Mouse (Mus musculus) liver, postnatal 0 days (tissue): ENCODE measurements at regions not wholly inside any gene's neighbourhood (a gene's known extent, or its start where the extent isn't known, plus 50 kb on each side); places are given as distances from the start of the nearest gene placed in this dataset. TPM values are rescaled to one million over a fixed set of nuclear protein-coding genes. Genes with fewer than 3 reads are reported as not detected.

Experiments used
- ATAC-seq: fragments of 200-750 bp; cut with Nextera tagmentation; 2 replicates; pipeline ENCODE4 v1.8.0; 2017; ENCODE audit warnings: mild to moderate bottlenecking, moderate library complexity
- DNase-seq: peaks from one replicate; pipeline ENCODE4 v3.0.0-alpha.2; 2016
- H3K27ac ChIP-seq: fragments of 300-500 bp; sonication (generic); 2 replicates; pipeline ENCODE4 v1.5.1; 2014; ENCODE audit warnings: antibody characterized with exemption, moderate library complexity, mild to moderate bottlenecking, low read depth
- H3K27me3 ChIP-seq: fragments of 300-500 bp; sonication (generic); 2 replicates; pipeline ENCODE4 v1.6.1; 2014; ENCODE audit warnings: low read length, control low read depth, mixed read lengths; ENCODE audit not compliant: insufficient read depth
- H3K36me3 ChIP-seq: fragments of 300-500 bp; sonication (generic); replicated peaks from 2 replicates; pipeline ENCODE4 v1.6.1; 2014; ENCODE audit warnings: mild to moderate bottlenecking, control low read depth, low read length, moderate library complexity, mixed read lengths; ENCODE audit not compliant: insufficient read depth
- H3K4me1 ChIP-seq: fragments of 300-500 bp; sonication (generic); 2 replicates; pipeline ENCODE4 v1.6.1; 2014; ENCODE audit warnings: antibody characterized with exemption, mild to moderate bottlenecking, control low read depth; ENCODE audit not compliant: insufficient read depth
- H3K4me2 ChIP-seq: fragments of 300-500 bp; sonication (generic); 2 replicates; pipeline ENCODE4 v1.6.1; 2014; ENCODE audit warnings: low read depth, mild to moderate bottlenecking, low read length, moderate library complexity, mixed read lengths
- H3K4me3 ChIP-seq: fragments of 300-500 bp; sonication (generic); 2 replicates; pipeline ENCODE4 v1.5.1; 2014; ENCODE audit warnings: low read depth, low read length
- H3K9ac ChIP-seq: fragments of 300-500 bp; sonication (generic); replicated peaks from 2 replicates; pipeline ENCODE4 v1.6.1; 2014; ENCODE audit warnings: mild to moderate bottlenecking, moderate library complexity
- H3K9me3 ChIP-seq: fragments of 300-500 bp; sonication (generic); 2 replicates; pipeline ENCODE4 v1.6.1; 2016; ENCODE audit warnings: mild to moderate bottlenecking, control low read depth, low read length, mixed read lengths
- CTCF ChIP-seq: sonication (generic); IDR thresholded peaks from 2 replicates; pipeline ENCODE4 v1.5.1; 2016; ENCODE audit warnings: antibody characterized with exemption, low read depth
- EP300 ChIP-seq: IDR thresholded peaks from 2 replicates; pipeline ENCODE4 v1.6.1; 2016; ENCODE audit warnings: antibody characterized with exemption, low read depth, mild to moderate bottlenecking
- WGBS: fragments of 180-500 bp; shearing (Covaris S2); extraction: QIAGEN DNeasy Blood & Tissue Kit; methylation state at CpG from one replicate; pipeline ENCODE4 v1.1.7; 2014; ENCODE audit not compliant: insufficient replicate concordance; 5-methylcytosine and 5-hydroxymethylcytosine counted together
- microRNA-seq: library from miRNA; unstranded; fragments of <30 nt; microRNA quantifications from one replicate; pipeline ENCODE4, GENCODE M21; 2016

- H3K4me1 ChIP-seq, result no peaks in the 10 kb centered on the region
- H3K36me3 ChIP-seq, result no peaks in the 10 kb centered on the region
- 63% methylated on average over 5 of the region's 5 CpGs for WGBS
- no peak overlapping the region for H3K9ac ChIP-seq
- ATAC-seq (peak; percentile 64), DNase-seq (no peak)
- no peak overlapping the region for H3K4me3 ChIP-seq
- H3K4me2 ChIP-seq, result no peak overlapping the region
- H3K27ac ChIP-seq, result no peak overlapping the region
- no peaks in the 10 kb centered on the region for H3K9me3 ChIP-seq
- H3K27me3 ChIP-seq, result no peaks in the 10 kb centered on the region
- no peak for TF ChIP-seq EP300
- no peak for TF ChIP-seq CTCF
Observed at GRCm38 (mm10) chr14:105369637-105370435, 111.5 kb downstream of the Ndfip2 start.

- WGBS, result 41% methylated on average over 6 of the region's 6 CpGs
- Histone ChIP-seq H3K36me3 (no peaks in the 10 kb centered on the region), H3K27ac (no peak overlapping the region), H3K4me3 (no peak overlapping the region), H3K9ac (no peak overlapping the region), H3K4me2 (no peak overlapping the region), H3K27me3 (no peaks in the 10 kb centered on the region), H3K9me3 (no peaks in the 10 kb centered on the region), H3K4me1 (no peaks in the 10 kb centered on the region)
- ATAC-seq (no peak), DNase-seq (peak; percentile 17)
- TF ChIP-seq EP300 (no peak), CTCF (no peak)
Observed at GRCm38 (mm10) chr14:105360530-105360929, 102.2 kb downstream of the Ndfip2 start.

DNA sequence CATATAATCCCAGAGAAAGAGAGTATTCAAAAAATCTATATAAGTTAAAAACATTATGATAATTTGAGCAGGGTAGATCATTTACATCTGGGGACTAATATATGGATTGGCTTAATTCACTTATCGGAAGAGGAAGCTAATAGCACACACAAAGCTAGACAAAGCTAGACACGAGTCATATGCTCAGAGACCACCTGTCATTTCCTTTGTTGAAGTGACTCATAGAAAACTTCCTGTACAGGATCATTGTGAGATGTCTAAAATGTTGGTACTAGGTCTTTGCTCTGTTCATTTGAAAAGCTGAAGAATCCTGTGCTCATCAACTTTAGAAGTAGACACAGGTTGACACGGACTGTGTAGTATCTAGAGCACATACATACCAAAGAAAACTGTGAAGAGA is 101.5 kb downstream of the Ndfip2 start:
- WGBS, result 54% methylated on average over 3 of the region's 3 CpGs
- TF ChIP-seq EP300 (no peak), CTCF (no peak)
- H3K36me3 ChIP-seq, result no peaks in the 10 kb centered on the region
- no peaks in the 10 kb centered on the region for H3K4me1 ChIP-seq
- H3K9ac ChIP-seq, result no peak overlapping the region
- no peak overlapping the region for H3K27ac ChIP-seq
- H3K4me3 ChIP-seq, result no peak overlapping the region
- no peaks in the 10 kb centered on the region for H3K27me3 ChIP-seq
- no peaks in the 10 kb centered on the region for H3K9me3 ChIP-seq
- ATAC-seq, result no peak
- DNase-seq, result no peak
- H3K4me2 ChIP-seq, result no peak overlapping the region

Small RNA genes lying in the stretch of these regions (microRNA-seq; reads per million reads assigned to microRNA genes)
- gene Gm22406 (not detected), gene Mir6390 (not detected)
